Mouse (Mus musculus) left cerebral cortex, adult 6 months (tissue): ENCODE measurements around the gene Mlst8. TPM values are rescaled to one million over a fixed set of nuclear protein-coding genes. Genes with fewer than 3 reads are reported as not detected.

Source experiments
- long read RNA-seq, 2 experiments: library from polyadenylated mRNA; unstranded; transcript quantifications; one replicate each; pipeline ENCODE4 v2.0.0; 2019 to 2020
- polyA plus RNA-seq: library from polyadenylated mRNA; unstranded; fragments of <200 nt; fragmentation: Nextera tagmentation; gene quantifications from 2 replicates; pipeline ENCODE4 v1.2.3, GENCODE M21; 2021

Gene Mlst8
- polyA plus RNA-seq = 16.5 and 21.2 TPM in 2 replicates
- long read RNA-seq, experiment 1, transcript Mlst8-208 (8 exons, 3,855 nt) = minor isoform, 9 of 127 reads
- long read RNA-seq, experiment 1, transcript Mlst8-202 (9 exons, 3,340 nt) = minor isoform, 30 of 127 reads
- long read RNA-seq, experiment 1, transcript Mlst8-201 (9 exons, 3,358 nt) = major isoform, 46 of 127 reads
- long read RNA-seq, experiment 1, partial matches to known transcripts = 6 of 127 reads
- long read RNA-seq, experiment 1, other reads (novel, unspliced or antisense) = 32 of 127 reads
- long read RNA-seq, experiment 2, partial matches to known transcripts = 5 of 26 reads
- long read RNA-seq, experiment 2, other reads (novel, unspliced or antisense) = 13 of 26 reads

DNA sequence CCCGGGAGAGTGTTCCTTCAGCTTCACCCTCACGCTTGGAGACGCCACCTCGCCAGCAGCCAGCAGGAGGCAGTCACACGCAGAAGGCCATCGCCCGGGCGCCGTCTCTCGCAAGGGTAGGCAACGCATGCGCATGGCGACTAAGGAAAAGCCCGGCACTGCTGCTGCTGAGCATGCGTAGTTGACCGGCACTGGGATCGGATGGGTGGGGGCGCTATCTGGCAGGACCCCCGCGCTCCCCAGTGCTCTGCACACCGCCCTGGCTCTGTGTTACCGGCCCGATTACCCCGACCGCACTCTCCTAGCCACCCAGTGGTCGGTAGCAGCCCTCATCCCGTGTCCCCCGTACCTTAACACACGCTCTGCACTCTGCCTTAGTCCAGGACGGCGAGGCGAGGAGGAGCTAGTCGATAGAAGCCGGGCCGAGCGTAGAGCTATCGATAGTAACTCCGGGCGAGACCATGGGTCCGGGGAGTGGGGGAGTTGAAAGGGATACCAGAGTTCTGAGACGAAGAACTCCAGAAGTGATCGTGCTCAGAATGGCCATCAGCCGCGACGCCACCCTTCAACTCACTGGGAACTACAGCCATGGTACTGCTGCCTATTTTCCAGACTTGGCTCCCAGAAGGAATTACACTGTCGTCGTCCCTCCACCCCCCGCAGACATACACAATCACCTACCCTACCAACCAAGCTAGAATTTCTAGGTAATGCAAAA, at the start of gene Mlst8:
TSS of gene Mlst8 (minus strand) at position 416 of the 718 bp plus-strand sequence.

DNA sequence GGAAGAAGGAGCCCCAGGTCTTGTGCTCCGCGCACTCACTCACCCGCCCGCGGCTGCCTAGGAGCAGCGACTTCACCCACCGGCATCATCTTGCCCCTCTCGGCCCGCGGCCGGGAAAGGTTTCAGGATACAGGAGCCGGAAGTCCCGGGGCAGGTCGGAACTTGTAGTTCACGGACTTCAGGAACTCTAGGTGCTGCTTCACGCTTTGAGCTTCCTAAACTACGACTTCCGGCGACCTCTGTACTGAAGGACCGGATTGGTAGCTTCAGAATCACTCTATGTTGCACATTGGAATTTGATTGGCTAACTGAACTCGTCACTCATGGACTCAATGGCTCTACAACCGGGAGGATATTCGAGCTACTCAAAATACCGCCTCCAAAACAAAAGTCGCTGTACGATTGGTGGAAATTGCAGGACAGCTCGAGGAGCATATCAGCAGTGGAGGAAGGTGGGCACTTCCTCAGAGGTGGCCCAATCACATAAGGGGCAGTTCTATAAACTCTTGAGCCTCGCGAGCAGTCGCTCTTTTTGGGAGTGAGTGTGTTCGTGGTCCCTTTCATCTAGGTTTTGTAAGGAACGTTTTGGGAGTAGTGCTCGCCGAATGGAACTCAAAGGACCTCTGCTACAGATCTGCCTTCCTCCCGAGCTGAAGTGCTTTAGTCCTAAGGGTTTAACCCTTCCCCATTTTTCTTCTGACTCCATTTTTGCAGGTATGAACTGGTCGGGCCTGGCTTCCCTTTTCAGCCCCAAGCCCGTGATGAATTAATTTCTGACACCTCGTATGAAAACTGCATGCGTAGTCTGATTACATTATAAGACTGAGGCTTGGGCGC, 49.1 kb upstream of the Mlst8 start, which contains the start of gene Traf7:
TSS of gene Traf7 (minus strand) at position 216 of the 837 bp plus-strand sequence.

DNA sequence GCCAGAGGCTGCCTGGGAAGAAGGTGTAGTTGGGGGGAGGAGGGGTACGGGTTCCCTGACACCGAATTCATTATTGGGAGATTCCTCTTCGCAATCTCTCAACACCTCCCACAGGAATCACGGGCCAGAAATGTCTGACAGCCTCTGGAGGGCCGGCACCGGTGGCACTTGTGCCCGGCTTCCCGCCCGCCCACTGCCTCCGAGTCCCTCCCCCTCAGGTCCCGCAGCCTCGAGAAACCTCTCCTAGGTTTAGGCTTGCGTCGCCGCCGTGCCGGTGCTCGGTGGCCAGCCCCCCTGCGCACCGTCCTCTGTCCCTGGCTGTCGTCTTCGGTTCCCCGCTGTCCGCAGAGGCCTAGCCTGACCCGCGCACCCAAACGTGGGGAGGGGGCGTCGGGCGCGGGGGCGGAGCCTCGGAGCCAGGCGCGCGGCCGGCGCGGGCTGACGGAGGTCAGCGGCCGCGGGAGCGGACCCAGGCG, 9.3 kb upstream of the Mlst8 start, which contains the start of gene Caskin1:
TSS of gene Caskin1 (plus strand) at position 416 of the 476 bp plus-strand sequence.

DNA sequence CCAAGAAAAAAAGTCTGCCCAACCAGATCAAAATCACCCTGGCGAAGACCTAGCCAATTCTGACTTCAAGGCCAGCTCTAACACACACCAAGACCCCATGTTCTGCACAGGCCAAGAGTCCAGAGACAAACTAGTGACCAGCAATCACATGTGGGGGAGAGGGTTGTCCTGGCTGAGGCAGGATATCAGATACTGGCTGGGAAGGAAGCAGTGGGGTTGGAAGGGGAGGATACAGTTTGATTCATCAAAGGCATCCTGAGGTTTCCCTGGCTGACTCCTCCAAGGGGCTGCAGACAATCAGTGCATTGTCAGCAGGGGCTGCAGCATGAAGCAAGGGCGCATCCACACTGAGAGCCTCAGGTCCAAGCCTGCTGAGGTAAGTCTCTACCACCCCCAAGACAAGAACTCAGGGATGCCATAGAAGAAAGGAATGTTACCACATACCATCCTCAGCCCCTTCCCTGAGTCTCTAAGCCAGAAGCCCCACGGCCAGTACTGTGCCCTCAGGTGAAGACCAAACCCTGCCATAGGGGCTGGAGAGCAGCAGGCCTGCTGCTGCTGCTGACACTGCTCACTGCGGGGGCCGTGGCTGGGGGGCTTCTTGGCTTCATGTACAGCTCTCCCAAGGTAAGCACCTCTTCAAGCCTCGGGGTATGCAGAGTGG, 5.1 kb downstream of the Mlst8 start, which contains the start of gene Bricd5:
TSS of gene Bricd5 (plus strand) at position 273 of the 664 bp plus-strand sequence.

DNA sequence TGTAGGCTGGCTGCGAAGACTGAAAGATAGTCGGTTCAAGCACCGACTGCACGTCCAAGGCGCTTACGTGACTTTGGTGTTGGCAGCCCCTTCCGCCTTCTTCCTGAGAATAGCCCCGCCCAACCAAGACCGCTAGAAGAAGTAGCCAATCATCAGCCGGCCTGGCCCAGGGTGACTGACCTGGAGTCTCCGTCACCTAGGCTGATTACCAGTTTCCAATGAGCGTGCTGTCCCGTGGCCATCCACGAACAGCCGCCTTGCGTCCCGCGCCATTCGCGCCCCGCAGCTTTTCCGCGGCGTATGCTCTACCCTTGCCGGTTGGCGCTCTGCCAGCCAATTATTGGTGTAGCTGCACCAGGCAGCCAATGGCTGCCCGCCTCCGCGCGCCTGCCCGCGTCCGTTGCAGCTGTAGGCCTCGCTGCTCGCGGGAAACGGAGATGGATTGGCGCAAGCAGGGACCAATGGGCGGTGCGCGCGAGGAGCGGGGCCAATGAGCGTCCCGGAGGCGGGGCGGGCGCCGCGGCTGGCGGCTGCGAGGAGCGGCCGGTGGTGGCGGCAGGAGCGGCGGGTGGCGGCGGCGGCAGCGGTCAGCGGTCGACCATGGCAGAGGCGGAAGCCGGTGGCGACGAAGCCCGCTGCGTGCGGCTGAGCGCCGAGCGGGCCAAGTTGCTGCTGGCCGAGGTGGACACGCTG, 8.8 kb downstream of the Mlst8 start, which contains the start of the genes E4f1 and Pgp:
TSS of gene E4f1 (minus strand) at position 404 of the 693 bp plus-strand sequence.
TSS of gene Pgp (plus strand) at position 483 of the 693 bp plus-strand sequence.

GRCm38 (mm10) chr17:24442632-24443155, 36.2 kb downstream of the Mlst8 start, which contains the start of gene Dnase1l2:
Gene Dnase1l2, minus strand, starts transcription at chr17:24443105.

DNA sequence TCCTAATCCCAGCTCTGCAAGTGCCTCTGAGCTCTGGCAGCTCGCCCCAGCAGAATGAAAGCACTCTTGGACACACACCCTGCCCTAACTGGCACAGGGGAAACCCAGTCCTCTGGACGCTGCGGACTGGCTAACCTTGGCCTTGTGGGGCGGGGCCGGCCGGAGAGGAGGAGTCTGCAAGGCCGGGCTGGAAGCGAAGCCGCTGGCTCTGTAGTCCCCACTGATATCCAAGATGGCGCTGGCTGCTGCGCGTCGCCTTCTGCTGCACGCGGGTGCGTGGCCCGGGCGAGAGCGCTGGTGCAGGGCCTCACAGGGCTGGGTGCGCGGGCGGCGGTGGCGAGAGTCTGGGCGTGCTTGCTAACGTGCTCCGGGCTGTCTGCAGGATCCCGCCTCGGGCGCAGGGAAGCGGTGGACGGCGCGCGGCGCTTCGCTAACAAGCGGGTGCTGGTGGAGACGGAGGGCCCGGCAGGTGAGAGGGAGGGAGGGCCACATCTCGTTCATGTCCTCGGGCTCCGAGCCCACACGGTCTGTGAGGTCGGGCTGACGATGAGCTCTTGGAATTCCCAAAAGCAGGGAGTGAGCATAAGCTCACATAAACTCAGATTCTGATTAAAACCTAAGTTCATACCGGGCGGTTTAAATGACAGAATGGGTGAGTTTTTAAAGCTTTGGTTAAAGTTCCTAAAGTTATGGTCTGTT, 52.3 kb downstream of the Mlst8 start, which contains the start of gene Eci1:
TSS of gene Eci1 (plus strand) at position 171 of the 699 bp plus-strand sequence.

Other genes with a start within 250 kb of the Mlst8 start
- gene Ccnf, start 227.6 kb downstream of the Mlst8 start, polyA plus RNA-seq = 2.2 and 2.4 TPM in 2 replicates
- gene Abca17, start 128.0 kb downstream of the Mlst8 start, polyA plus RNA-seq = 0.22 and 0.34 TPM in 2 replicates
- gene Abca3, start 127.1 kb downstream of the Mlst8 start, polyA plus RNA-seq = 10.9 and 18.7 TPM in 2 replicates
- gene Rnps1, start 64.5 kb downstream of the Mlst8 start, polyA plus RNA-seq = 90.6 and 122 TPM in 2 replicates
- 78.8 and 90.8 TPM in 2 replicates for gene Eci1, start 52.4 kb downstream of the Mlst8 start, polyA plus RNA-seq
- gene Dnase1l2, start 36.0 kb downstream of the Mlst8 start, polyA plus RNA-seq = 0.21 and 0.36 TPM in 2 replicates
- 10.7 and 12.9 TPM in 2 replicates for gene E4f1, start 8.8 kb downstream of the Mlst8 start, polyA plus RNA-seq
- 93.6 and 113 TPM in 2 replicates for gene Pgp, start 8.7 kb downstream of the Mlst8 start, polyA plus RNA-seq
- gene Bricd5, start 5.2 kb downstream of the Mlst8 start, polyA plus RNA-seq = 0.82 and 1.2 TPM in 2 replicates
- 8.6 and 20.5 TPM in 2 replicates for gene Caskin1, start 9.5 kb upstream of the Mlst8 start, polyA plus RNA-seq
- 20.3 TPM in 2 replicates for gene Traf7, start 48.9 kb upstream of the Mlst8 start, polyA plus RNA-seq
- 51.2 and 58.9 TPM in 2 replicates for gene Rab26, start 55.1 kb upstream of the Mlst8 start, polyA plus RNA-seq
- 4.8 and 5.4 TPM in 2 replicates for gene Pkd1, start 70.8 kb upstream of the Mlst8 start, polyA plus RNA-seq
- gene Tsc2, start 153.6 kb upstream of the Mlst8 start, polyA plus RNA-seq = 60.7 and 86.2 TPM in 2 replicates
- gene Nthl1, start 153.6 kb upstream of the Mlst8 start, polyA plus RNA-seq = 5.6 and 5.9 TPM in 2 replicates
- gene Slc9a3r2, start 171.2 kb upstream of the Mlst8 start, polyA plus RNA-seq = 39.3 and 41.9 TPM in 2 replicates
- 0.47 and 0.65 TPM in 2 replicates for gene Npw, start 179.4 kb upstream of the Mlst8 start, polyA plus RNA-seq
- 1.3 and 2.4 TPM in 2 replicates for gene Zfp598, start 190.6 kb upstream of the Mlst8 start, polyA plus RNA-seq
- 282 and 371 TPM in 2 replicates for gene Syngr3, start 210.9 kb upstream of the Mlst8 start, polyA plus RNA-seq
- 33.0 and 34.1 TPM in 2 replicates for gene Gfer, start 217.1 kb upstream of the Mlst8 start, polyA plus RNA-seq
- 0.98 and 1.1 TPM in 2 replicates for gene Noxo1, start 217.2 kb upstream of the Mlst8 start, polyA plus RNA-seq
- gene Tbl3, start 228.6 kb upstream of the Mlst8 start, polyA plus RNA-seq = 15.2 and 20.2 TPM in 2 replicates
- not detected in 2 replicates for gene Rnf151, start 239.0 kb upstream of the Mlst8 start, polyA plus RNA-seq
- gene Rps2, start 239.0 kb upstream of the Mlst8 start, polyA plus RNA-seq = 1,532 and 1,546 TPM in 2 replicates
- gene Ndufb10, start 245.4 kb upstream of the Mlst8 start, polyA plus RNA-seq = 938 and 1,009 TPM in 2 replicates
- gene Rpl3l, start 248.7 kb upstream of the Mlst8 start, polyA plus RNA-seq = 0.19 and 0.53 TPM in 2 replicates